37 mouse cellular contexts compared by ENCODE assay signal in genomic region chr7:27322291-27322690, GRCm38 (mm10). TPM values are rescaled to one million over a fixed set of nuclear protein-coding genes. Genes with fewer than 3 reads are reported as not detected.
DNase-seq lines count a peak whose midpoint lies in the region; ATAC-seq and TF ChIP-seq lines count a peak whose summit lies in the region.
"Had no signal": no experiment of that assay in that cellular context is flagged by ENCODE, and none has a peak within 500 bp of the region (broad histone marks: within the 10 kb centered on the region; RNA-seq: fewer than 3 reads in every experiment).

No protein-coding gene starts in this region.

- 32% methylated on average over 13 of the region's 13 CpGs for WGBS in intestine, embryonic 15.5 days
- 38% methylated on average over 13 of the region's 13 CpGs for WGBS in intestine, postnatal 0 days
- WGBS in kidney, embryonic 15.5 days: 20% methylated on average over 12 of the region's 13 CpGs

- DNase-seq in kidney, postnatal 36 days: peak; percentile 39 to 44
- no peak for DNase-seq in ES-E14 (ENCODE audit: low read depth, low spot score)
- no peak for DNase-seq in layer of hippocampus, postnatal 25 days (ENCODE audit: extremely low spot score in 1 of 2, low spot score in 1 of 2)
- DNase-seq: adrenal gland, postnatal 25 days; cerebellum, adult 18-20 months; cerebellum, postnatal 10 days; gastrocnemius, postnatal 14 days; heart, postnatal 10 days; kidney, postnatal 10 days; liver; lung, adult 2 months; lung, postnatal 10 days; right cerebral cortex, adult 18-20 months; spleen, adult 18-20 months; thymus, adult 2 months; thymus, postnatal 36 days had no signal

- H3K27me3 ChIP-seq in intestine, embryonic 15.5 days (replicated peaks): peaks cover 15% of the 10 kb centered on the region
- H3K27me3 ChIP-seq in intestine, postnatal 0 days (replicated peaks; ENCODE audit: control insufficient read depth, insufficient read depth, low read length): peaks cover 8% of the 10 kb centered on the region
- H3K27me3 ChIP-seq in kidney, embryonic 15.5 days: peaks cover 29% of the 10 kb centered on the region
- H3K27me3 ChIP-seq: Patski had no signal

- TF ChIP-seq CTCF in intestine, postnatal 0 days (IDR thresholded peaks at IDR 0.05; ENCODE audit: low read depth): no peak

- ATAC-seq in intestine, embryonic 15.5 days: no peak
- no peak for ATAC-seq in intestine, postnatal 0 days
- ATAC-seq in kidney, embryonic 15.5 days (replicated peaks; ENCODE audit: low FRiP score): no peak
- 0 out of 2 replicates have a peak, but pooled peaks have one; percentile 21 for ATAC-seq in megakaryocyte progenitor cell, adult 5-6 weeks (replicated peaks; ENCODE audit: poor library complexity)
- ATAC-seq: CD4-positive, CD25-positive, alpha-beta regulatory T cell, adult 4 months; forebrain, embryonic 13.5 days; hindbrain, embryonic 16.5 days; midbrain, embryonic 15.5 days; Patski had no signal

- peaks cover 12% of the 10 kb centered on the region for H3K4me1 ChIP-seq in intestine, embryonic 15.5 days (replicated peaks)
- no peaks in the 10 kb centered on the region for H3K4me1 ChIP-seq in intestine, postnatal 0 days (replicated peaks; ENCODE audit: control insufficient read depth, insufficient read depth, low read length)
- peaks cover 29% of the 10 kb centered on the region for H3K4me1 ChIP-seq in kidney, embryonic 15.5 days
- H3K4me1 ChIP-seq in ES-E14 (ENCODE audit: control insufficient read depth in 2 of 2, insufficient read depth in 2 of 2, low read length in 2 of 2, poor library complexity in 1 of 2): peaks cover 10 to 24% of the 10 kb centered on the region in 2 experiments

- no peak overlapping the region for H3K27ac ChIP-seq in intestine, embryonic 15.5 days
- H3K27ac ChIP-seq in intestine, postnatal 0 days (ENCODE audit: low read depth, low read length): no peak overlapping the region
- H3K27ac ChIP-seq in kidney, embryonic 15.5 days: no peak overlapping the region
- no peak overlapping the region for H3K27ac ChIP-seq in ES-E14 (ENCODE audit: insufficient read depth, low read depth, low read length, poor library complexity, severe bottlenecking)
- H3K27ac ChIP-seq: forebrain, embryonic 13.5 days; heart, embryonic 13.5 days; liver, embryonic 14.5 days; macrophage; midbrain, embryonic 15.5 days had no signal

- peaks cover 7% of the 10 kb centered on the region; the same call in 1 of the 2 replicates for H3K36me3 ChIP-seq in intestine, embryonic 15.5 days
- peaks cover 12% of the 10 kb centered on the region; the same call in 1 of the 2 replicates for H3K36me3 ChIP-seq in intestine, postnatal 0 days (ENCODE audit: control insufficient read depth, insufficient read depth)
- H3K36me3 ChIP-seq in kidney, embryonic 15.5 days: 0 out of 2 replicates have a peak, but pooled peaks cover 6% of the 10 kb centered on the region
- H3K36me3 ChIP-seq in ES-E14 (ENCODE audit: control insufficient read depth, insufficient read depth, low read length, poor library complexity, severe bottlenecking): peaks cover 37% of the 10 kb centered on the region
- H3K36me3 ChIP-seq: midbrain, embryonic 15.5 days had no signal

- in situ Hi-C loops in ES-E14 (cut with MboI; ENCODE audit: low sequenced_read_pairs in 2 of 2, unreplicated experiment in 2 of 2): no loop called here

- H3K9ac ChIP-seq in intestine, embryonic 15.5 days: no peak overlapping the region
- no peak overlapping the region for H3K9ac ChIP-seq in intestine, postnatal 0 days (ENCODE audit: low read depth, low read length)
- H3K9ac ChIP-seq in kidney, embryonic 15.5 days: no peak overlapping the region
- H3K9ac ChIP-seq in ES-E14 (ENCODE audit: insufficient read depth, low read depth, low read length, poor library complexity, severe bottlenecking): no peak overlapping the region
- H3K9ac ChIP-seq: forebrain, embryonic 13.5 days; liver, embryonic 14.5 days; midbrain, embryonic 15.5 days had no signal

- no peaks in the 10 kb centered on the region for H3K9me3 ChIP-seq in intestine, embryonic 15.5 days
- H3K9me3 ChIP-seq in intestine, postnatal 0 days (ENCODE audit: control insufficient read depth): no peaks in the 10 kb centered on the region
- H3K9me3 ChIP-seq in kidney, embryonic 15.5 days (replicated peaks): no peaks in the 10 kb centered on the region
- no peaks in the 10 kb centered on the region for H3K9me3 ChIP-seq in ES-E14 (ENCODE audit: control insufficient read depth, insufficient read depth, low read depth, low read length)
- H3K9me3 ChIP-seq: forebrain, embryonic 13.5 days; heart, embryonic 13.5 days; midbrain, embryonic 15.5 days had no signal

- 0 out of 2 replicates have a peak overlapping the region, but pooled peaks have one; percentile 9 for H3K4me2 ChIP-seq in intestine, embryonic 15.5 days (replicated peaks)
- no peak overlapping the region for H3K4me2 ChIP-seq in intestine, postnatal 0 days (replicated peaks; ENCODE audit: low read depth)
- H3K4me2 ChIP-seq in kidney, embryonic 15.5 days: no peak overlapping the region
- H3K4me2 ChIP-seq: forebrain, embryonic 13.5 days; heart, embryonic 13.5 days; midbrain, embryonic 15.5 days had no signal

- no peak overlapping the region for H3K4me3 ChIP-seq in intestine, embryonic 15.5 days (replicated peaks)
- H3K4me3 ChIP-seq in intestine, postnatal 0 days (ENCODE audit: low read depth, low read length): no peak overlapping the region
- no peak overlapping the region for H3K4me3 ChIP-seq in kidney, embryonic 15.5 days (replicated peaks)
- peak overlapping the region; percentile 35 to 45; a peak in 1 of 4 replicates for H3K4me3 ChIP-seq in ES-E14 (ENCODE audit: insufficient read depth in 1 of 2, low read depth in 1 of 2, low read length in 2 of 2, poor library complexity in 1 of 2, severe bottlenecking in 1 of 2)
- H3K4me3 ChIP-seq: erythroblast, embryonic 14.5 days; forebrain, embryonic 13.5 days; heart, embryonic 13.5 days; midbrain, embryonic 15.5 days had no signal

TF ChIP-seq in ES-E14, 5 proteins besides CTCF, POLR2A, EP300 and RAD21:
- no peak for TF ChIP-seq MAFK (IDR thresholded peaks at IDR 0.05; ENCODE audit: insufficient read depth, low read depth, low read length)
- TF ChIP-seq CHD2 (IDR thresholded peaks at IDR 0.05; ENCODE audit: low read depth, low read length): no peak
- TF ChIP-seq HCFC1 (IDR thresholded peaks at IDR 0.05; ENCODE audit: borderline replicate concordance, insufficient read depth, low read length): no peak
- TF ChIP-seq ZNF384 (IDR thresholded peaks at IDR 0.05; ENCODE audit: low read depth, low read length): no peak

RNA-seq across cellular contexts. Expression of gene Ltbp4, which starts 15.2 kb away (rescaled TPM):
- polyA plus RNA-seq in intestine, embryonic 15.5 days (2015; fragmentation: Nextera tagmentation; extraction: Ambion mirVana): 75.9 and 92.8 TPM in 2 replicates
- 40.7 and 43.7 TPM in 2 replicates for polyA plus RNA-seq in intestine, postnatal 0 days (2015; fragmentation: Nextera tagmentation; extraction: Ambion mirVana)
- 31.0 and 41.7 TPM in 2 replicates for polyA plus RNA-seq in kidney, embryonic 15.5 days (2015; fragmentation: Nextera tagmentation; extraction: Ambion mirVana)
- 65.8 and 114 TPM in 2 replicates for total RNA-seq in ES-E14 (2012; rRNA removed)
- 0.05 TPM in 1 of 2 replicates, not detected in the other for total RNA-seq in megakaryocyte progenitor cell, adult 5-6 weeks (2015)
- not detected in 2 replicates for total RNA-seq in megakaryocyte progenitor cell, adult 5-6 weeks (2017)
- 10 to 100 TPM; 47.2 to 61.7 TPM for total RNA-seq in layer of hippocampus, postnatal 25 days (2021)
- total RNA-seq: common myeloid progenitor, adult 5-6 weeks; neutrophil, adult 5-6 weeks had no signal
- polyA plus RNA-seq: macrophage had no signal

RNA-seq across cellular contexts. Expression of gene Shkbp1, which starts 33.5 kb away (rescaled TPM):
- 35.0 and 35.5 TPM in 2 replicates for polyA plus RNA-seq in intestine, embryonic 15.5 days (2015; fragmentation: Nextera tagmentation; extraction: Ambion mirVana)
- 26.9 and 29.1 TPM in 2 replicates for polyA plus RNA-seq in intestine, postnatal 0 days (2015; fragmentation: Nextera tagmentation; extraction: Ambion mirVana)
- 43.6 and 53.1 TPM in 2 replicates for polyA plus RNA-seq in kidney, embryonic 15.5 days (2015; fragmentation: Nextera tagmentation; extraction: Ambion mirVana)
- total RNA-seq in ES-E14 (2012; rRNA removed): 28.8 and 45.5 TPM in 2 replicates
- 18.8 and 23.9 TPM in 2 replicates for total RNA-seq in megakaryocyte progenitor cell, adult 5-6 weeks (2015)
- total RNA-seq in megakaryocyte progenitor cell, adult 5-6 weeks (2017): 10.7 and 11.0 TPM in 2 replicates
- 10 to 100 TPM; 19.7 to 30.4 TPM for total RNA-seq in layer of hippocampus, postnatal 25 days (2021)

RNA-seq across cellular contexts. Expression of gene Gm20479, which starts 34.9 kb away (rescaled TPM):
- polyA plus RNA-seq in intestine, embryonic 15.5 days (2015; fragmentation: Nextera tagmentation; extraction: Ambion mirVana): 1.8 TPM in 1 of 2 replicates, not detected in the other
- 0.61 and 0.72 TPM in 2 replicates for polyA plus RNA-seq in intestine, postnatal 0 days (2015; fragmentation: Nextera tagmentation; extraction: Ambion mirVana)
- polyA plus RNA-seq in kidney, embryonic 15.5 days (2015; fragmentation: Nextera tagmentation; extraction: Ambion mirVana): 1.9 TPM in 1 of 2 replicates, not detected in the other
- total RNA-seq in ES-E14 (2012; rRNA removed): 1.4 and 1.5 TPM in 2 replicates
- not detected in 2 replicates for total RNA-seq in megakaryocyte progenitor cell, adult 5-6 weeks (2015)
- total RNA-seq in megakaryocyte progenitor cell, adult 5-6 weeks (2017): not detected in 2 replicates
- total RNA-seq in layer of hippocampus, postnatal 25 days (2021): not detected
- total RNA-seq: common myeloid progenitor, adult 5-6 weeks; heart, adult 8-10 months; left cerebral cortex, adult 18-20 months; left cerebral cortex, postnatal 14 days; MEL; neutrophil, adult 5-6 weeks had no signal
- polyA plus RNA-seq: CD4-positive, CD25-positive, alpha-beta regulatory T cell, adult 4 months; embryonic facial prominence, embryonic 14.5 days; erythroblast, embryonic 14.5 days; forebrain, embryonic 13.5 days; hindbrain, embryonic 16.5 days; lung, adult 2 months; macrophage; midbrain, embryonic 15.5 days; neural tube, embryonic 11.5 days; thymus, adult 2 months had no signal

Comparison
In these comparisons a context has a peak if more than half of its experiments do, and no peak if none do; other contexts are left out.
1. H3K4me3 ChIP-seq: peak in ES-E14 (2 of 2); none in intestine, embryonic 15.5 days (single experiment), intestine, postnatal 0 days (single experiment) and kidney, embryonic 15.5 days (single experiment).
2. DNase-seq: peak in kidney, postnatal 36 days (2 of 2); none in ES-E14 (single experiment) and layer of hippocampus, postnatal 25 days (0 of 2).
3. RNA of gene Ltbp4, which starts 15.2 kb away (total RNA-seq): 65.8 to 114 TPM in ES-E14 and 47.2 to 61.7 TPM in layer of hippocampus, postnatal 25 days; 0.05 TPM in megakaryocyte progenitor cell, adult 5-6 weeks; every median in the first group is over 10 times any median in the second.